Comparison of ENCODE assay signal across 8 mouse cellular contexts in genomic region chrX:109095245-109096242, GRCm38 (mm10). TPM values are rescaled to one million over a fixed set of nuclear protein-coding genes. Genes with fewer than 3 reads are reported as not detected.
DNase-seq lines count a peak whose midpoint lies in the region; ATAC-seq and TF ChIP-seq lines count a peak whose summit lies in the region.

Gene Sh3bgrl, plus strand, starts transcription at chrX:109095365.

- TF ChIP-seq POLR2A in CH12.LX (IDR thresholded peaks at IDR 0.05; ENCODE audit: low read depth, low read length), result peak; percentile 66

- no peak for TF ChIP-seq CTCF in CH12.LX (conservative IDR thresholded peaks at IDR 0.05 in 1 of 2, IDR thresholded peaks at IDR 0.05 in 1 of 2; ENCODE audit: low read depth in 2 of 2, low read length in 2 of 2)

- H3K27me3 ChIP-seq in CH12.LX (replicated peaks), result no peaks in the 10 kb centered on the region
- no peaks in the 10 kb centered on the region for H3K27me3 ChIP-seq in forebrain, embryonic 10.5 days (ENCODE audit: poor library complexity, severe bottlenecking)
- H3K27me3 ChIP-seq in heart, embryonic 14.5 days (ENCODE audit: control insufficient read depth, insufficient read depth, low read length), result no peaks in the 10 kb centered on the region
- no peaks in the 10 kb centered on the region for H3K27me3 ChIP-seq in liver, embryonic 15.5 days
- no peaks in the 10 kb centered on the region for H3K27me3 ChIP-seq in neural tube, embryonic 11.5 days (ENCODE audit: control insufficient read depth, insufficient read depth, low read length)

- H3K9me3 ChIP-seq in CH12.LX (replicated peaks; ENCODE audit: low read length), result no peaks in the 10 kb centered on the region
- no peaks in the 10 kb centered on the region for H3K9me3 ChIP-seq in forebrain, embryonic 10.5 days
- no peaks in the 10 kb centered on the region for H3K9me3 ChIP-seq in heart, embryonic 14.5 days (ENCODE audit: control insufficient read depth, low read length)
- no peaks in the 10 kb centered on the region for H3K9me3 ChIP-seq in liver, embryonic 15.5 days (replicated peaks)
- no peaks in the 10 kb centered on the region for H3K9me3 ChIP-seq in neural tube, embryonic 11.5 days (ENCODE audit: control insufficient read depth, low read length)

- in situ Hi-C loops in CH12.LX (cut with MboI; ENCODE audit: low pct_ligation_motif_present, low pct_unique_long_range_greater_than_20kb, low sequenced_read_pairs), result no loop called here

- no peak for TF ChIP-seq RAD21 in CH12.LX (IDR thresholded peaks at IDR 0.05; ENCODE audit: low read depth, low read length)

- peak within 1 kb of the TSS; percentile 67 for H3K4me2 ChIP-seq in CH12.LX (ENCODE audit: insufficient read depth, low read depth, poor library complexity, severe bottlenecking)
- peak within 1 kb of the TSS; percentile 56 for H3K4me2 ChIP-seq in heart, embryonic 14.5 days (ENCODE audit: low read length)
- H3K4me2 ChIP-seq in liver, embryonic 15.5 days, result peak within 1 kb of the TSS; percentile 58
- peak within 1 kb of the TSS; percentile 40 for H3K4me2 ChIP-seq in neural tube, embryonic 11.5 days (ENCODE audit: low read depth)

- dilution Hi-C loops in CH12.LX (cut with MboI; ENCODE audit: extremely low pct_ligation_motif_present, extremely low pct_unique_long_range_greater_than_20kb, low sequenced_read_pairs), result no loop called here

- DNase-seq in CH12.LX (ENCODE audit: extremely low read depth), result peak; percentile 82
- DNase-seq in c-Kit-positive CD71-negative TER-119-negative erythroid progenitor cells, embryonic 14.5 days (ENCODE audit: low read depth), result peak; percentile 59
- DNase-seq in forebrain, embryonic 10.5 days (ENCODE audit: extremely low spot score, low spot score), result peak; percentile 73
- peak; percentile 86 for DNase-seq in kidney, postnatal 14 days
- DNase-seq in neural tube, embryonic 11.5 days (ENCODE audit: low spot score), result peak; percentile 78
- DNase-seq in telencephalon, adult 2 months (ENCODE audit: low read depth, low spot score), result peak; percentile 41

- peaks cover 12% of the 10 kb centered on the region for H3K79me2 ChIP-seq in CH12.LX (replicated peaks; ENCODE audit: control insufficient read depth, extremely low read depth, insufficient read depth, poor library complexity, severe bottlenecking)

- no peak for TF ChIP-seq EP300 in CH12.LX (IDR thresholded peaks at IDR 0.05; ENCODE audit: low read length)

- H3K4me3 ChIP-seq in CH12.LX (replicated peaks in 1 of 3; ENCODE audit: low read depth in 2 of 3, low read length in 2 of 3, poor library complexity in 1 of 3), result peak within 1 kb of the TSS; percentile 60 to 91 (median 78)
- peak within 1 kb of the TSS; percentile 55 for H3K4me3 ChIP-seq in forebrain, embryonic 10.5 days
- H3K4me3 ChIP-seq in heart, embryonic 14.5 days (ENCODE audit: control insufficient read depth in 1 of 2, insufficient read depth in 1 of 2, low read depth in 1 of 2, low read length in 2 of 2), result peak within 1 kb of the TSS; percentile 58 to 77
- peak within 1 kb of the TSS; percentile 67 for H3K4me3 ChIP-seq in liver, embryonic 15.5 days (replicated peaks)
- peak within 1 kb of the TSS; percentile 46 for H3K4me3 ChIP-seq in neural tube, embryonic 11.5 days (ENCODE audit: low read depth, low read length)

- H3K27ac ChIP-seq in CH12.LX (ENCODE audit: insufficient read depth, low read depth), result no peak within 1 kb of the TSS
- H3K27ac ChIP-seq in forebrain, embryonic 10.5 days, result peak within 1 kb of the TSS; percentile 91
- peak within 1 kb of the TSS; percentile 87 to 95 for H3K27ac ChIP-seq in heart, embryonic 14.5 days (replicated peaks in 1 of 2; ENCODE audit: control insufficient read depth in 1 of 2, insufficient read depth in 1 of 2, low read depth in 2 of 2, low read length in 2 of 2)
- H3K27ac ChIP-seq in liver, embryonic 15.5 days (replicated peaks), result peak within 1 kb of the TSS; percentile 76
- peak within 1 kb of the TSS; percentile 73 for H3K27ac ChIP-seq in neural tube, embryonic 11.5 days (ENCODE audit: low read depth, low read length)

- peak; percentile 79 for ATAC-seq in heart, embryonic 14.5 days (ENCODE audit: insufficient number of reproducible peaks, insufficient read depth, low FRiP score, low read depth)
- peak; percentile 92 for ATAC-seq in liver, embryonic 15.5 days (ENCODE audit: insufficient read depth)
- peak; percentile 92 for ATAC-seq in neural tube, embryonic 11.5 days (ENCODE audit: insufficient read depth, low FRiP score, low TSS enrichment)

- 20% methylated on average over 26 of the region's 26 CpGs for WGBS in forebrain, embryonic 10.5 days
- WGBS in heart, embryonic 14.5 days, result 16% methylated on average over 26 of the region's 26 CpGs
- 11% methylated on average over 26 of the region's 26 CpGs for WGBS in liver, embryonic 15.5 days (ENCODE audit: insufficient replicate concordance)
- 18% methylated on average over 26 of the region's 26 CpGs for WGBS in neural tube, embryonic 11.5 days

- no peaks in the 10 kb centered on the region for H3K36me3 ChIP-seq in CH12.LX (replicated peaks in 1 of 2; ENCODE audit: control insufficient read depth in 1 of 2, insufficient read depth in 1 of 2, low read length in 1 of 2)
- peaks cover 2% of the 10 kb centered on the region; the same call in 1 of the 2 replicates for H3K36me3 ChIP-seq in forebrain, embryonic 10.5 days (replicated peaks)
- H3K36me3 ChIP-seq in heart, embryonic 14.5 days (ENCODE audit: control insufficient read depth, insufficient read depth, low read length), result no peaks in the 10 kb centered on the region
- H3K36me3 ChIP-seq in liver, embryonic 15.5 days (replicated peaks), result no peaks in the 10 kb centered on the region
- H3K36me3 ChIP-seq in neural tube, embryonic 11.5 days (ENCODE audit: control insufficient read depth, insufficient read depth, low read length), result no peaks in the 10 kb centered on the region

- H3K4me1 ChIP-seq in CH12.LX (ENCODE audit: control insufficient read depth in 1 of 2, insufficient read depth in 2 of 2), result no peaks in the 10 kb centered on the region
- H3K4me1 ChIP-seq in forebrain, embryonic 10.5 days, result no peaks in the 10 kb centered on the region
- no peaks in the 10 kb centered on the region for H3K4me1 ChIP-seq in heart, embryonic 14.5 days (ENCODE audit: control insufficient read depth in 2 of 2, insufficient read depth in 2 of 2, low read length in 2 of 2)
- peaks cover 8% of the 10 kb centered on the region for H3K4me1 ChIP-seq in liver, embryonic 15.5 days (replicated peaks)
- H3K4me1 ChIP-seq in neural tube, embryonic 11.5 days (ENCODE audit: control insufficient read depth, insufficient read depth, low read length), result no peaks in the 10 kb centered on the region

- peak within 1 kb of the TSS; percentile 94 for H3K9ac ChIP-seq in CH12.LX (ENCODE audit: insufficient read depth, low read depth)
- H3K9ac ChIP-seq in heart, embryonic 14.5 days (ENCODE audit: low read length), result peak within 1 kb of the TSS; percentile 79
- peak within 1 kb of the TSS; percentile 56 for H3K9ac ChIP-seq in liver, embryonic 15.5 days
- peak within 1 kb of the TSS; percentile 61 for H3K9ac ChIP-seq in neural tube, embryonic 11.5 days (ENCODE audit: low read length)

TF ChIP-seq in CH12.LX, 34 proteins besides CTCF, POLR2A, EP300 and RAD21:
- TF ChIP-seq ZC3H11A (IDR thresholded peaks at IDR 0.05; ENCODE audit: low read depth, low read length) (no peak), CHD2 (IDR thresholded peaks at IDR 0.05; ENCODE audit: low read length) (peak; percentile 89), PAX5 (IDR thresholded peaks at IDR 0.05; ENCODE audit: low read length) (no peak), ZNF384 (IDR thresholded peaks at IDR 0.05; ENCODE audit: low read depth, low read length) (peak; percentile 78), CHD1 (IDR thresholded peaks at IDR 0.05; ENCODE audit: low read depth, low read length) (0 out of 2 replicates have a peak, but pooled peaks have one; percentile 48), ELF1 (IDR thresholded peaks at IDR 0.05; ENCODE audit: low read depth, low read length) (peak; percentile 81), KAT2A (IDR thresholded peaks at IDR 0.05; ENCODE audit: insufficient replicate concordance, low read length) (no peak), NELFE (IDR thresholded peaks at IDR 0.05; ENCODE audit: low read depth, low read length) (no peak), GABPA (IDR thresholded peaks at IDR 0.05; ENCODE audit: insufficient replicate concordance, low read depth, low read length) (no peak), TCF12 (IDR thresholded peaks at IDR 0.05; ENCODE audit: low read depth, low read length) (no peak), TBP (conservative IDR thresholded peaks at IDR 0.05; ENCODE audit: low read depth, low read length) (peak; percentile 72; the same call in 1 of the 2 replicates)
TF ChIP-seq in CH12.LX: peak in this region for 5.

RNA-seq across cellular contexts. Expression of gene Sh3bgrl, which starts in this region (rescaled TPM):
- 25.0 and 27.7 TPM in 2 replicates for total RNA-seq in CH12.LX (2012; rRNA removed)
- total RNA-seq in CH12.LX (2014; rRNA removed), result 148 and 154 TPM in 2 replicates
- polyA plus RNA-seq in CH12.LX (2012; ENCODE audit: insufficient read length, low read depth), result 82.5 and 130 TPM in 2 replicates
- polyA plus RNA-seq in forebrain, embryonic 10.5 days (2016; fragmentation: Nextera tagmentation; extraction: Ambion mirVana), result 160 and 161 TPM in 2 replicates
- polyA plus RNA-seq in heart, embryonic 14.5 days (2014; fragmentation: Nextera tagmentation; extraction: Ambion mirVana), result 88.6 and 94.6 TPM in 2 replicates
- 44.1 and 47.5 TPM in 2 replicates for polyA plus RNA-seq in liver, embryonic 15.5 days (2015; fragmentation: Nextera tagmentation; extraction: Ambion mirVana)
- polyA plus RNA-seq in neural tube, embryonic 11.5 days (2014; fragmentation: Nextera tagmentation; extraction: Ambion mirVana), result 134 and 138 TPM in 2 replicates
